Mouse (Mus musculus): ENCODE data around the gene Morn4. TPM values are rescaled to one million over a fixed set of nuclear protein-coding genes. Genes with fewer than 3 reads are reported as not detected.

Morn4 gene
- polyA plus RNA-seq, 1 experiment from 2014 or later = 98.9 TPM

- Histone ChIP-seq H3K4me1 (no peaks in the 10 kb centered on the region), H3K27ac (no peak overlapping the region), H3K4me2 (replicated peaks) (no peak overlapping the region), H3K36me3 (peaks cover 21% of the 10 kb centered on the region), H3K9ac (no peak overlapping the region), H3K9me3 (no peaks in the 10 kb centered on the region), H3K4me3 (no peak overlapping the region), H3K27me3 (replicated peaks) (no peaks in the 10 kb centered on the region)
- ATAC-seq (ENCODE audit: low FRiP score, low read depth) = no peak
- 80% methylated on average over 5 of the region's 5 CpGs for WGBS
Observed at GRCm38 (mm10) chr19:42079950-42080349, 6.2 kb downstream of the Morn4 start.

- WGBS = 99% methylated on average over 12 of the region's 12 CpGs
- Histone ChIP-seq H3K4me1 (no peaks in the 10 kb centered on the region), H3K27ac (no peak overlapping the region), H3K27me3 (replicated peaks) (no peaks in the 10 kb centered on the region), H3K4me2 (replicated peaks) (no peak overlapping the region), H3K36me3 (peaks cover 29% of the 10 kb centered on the region), H3K9ac (no peak overlapping the region), H3K9me3 (no peaks in the 10 kb centered on the region), H3K4me3 (no peak overlapping the region)
- ATAC-seq (ENCODE audit: low FRiP score, low read depth) = no peak
Observed at GRCm38 (mm10) chr19:42079006-42079405, 7.2 kb downstream of the Morn4 start.

- 97% methylated on average over 8 of the region's 8 CpGs for whole genome bisulfite sequencing
- H3K4me2 ChIP-seq (replicated peaks) = no peak overlapping the region
- no peaks in the 10 kb centered on the region for H3K9me3 ChIP-seq
- no peak for ATAC-seq (ENCODE audit: low FRiP score, low read depth)
- no peak overlapping the region for H3K9ac ChIP-seq
- no peaks in the 10 kb centered on the region for H3K4me1 ChIP-seq
- no peak overlapping the region for H3K27ac ChIP-seq
- H3K36me3 ChIP-seq = peaks cover 29% of the 10 kb centered on the region
- no peak overlapping the region for H3K4me3 ChIP-seq
- H3K27me3 ChIP-seq (replicated peaks) = no peaks in the 10 kb centered on the region
Observed at GRCm38 (mm10) chr19:42078566-42078965, 7.6 kb downstream of the Morn4 start.

- Histone ChIP-seq H3K4me1 (no peaks in the 10 kb centered on the region), H3K36me3 (peaks cover 29% of the 10 kb centered on the region), H3K9ac (no peak overlapping the region), H3K4me3 (no peak overlapping the region), H3K27me3 (replicated peaks) (no peaks in the 10 kb centered on the region), H3K4me2 (replicated peaks) (no peak overlapping the region), H3K9me3 (no peaks in the 10 kb centered on the region), H3K27ac (no peak overlapping the region)
- WGBS = 88% methylated on average over 16 of the region's 16 CpGs
- no peak for ATAC-seq (ENCODE audit: low FRiP score, low read depth)
Observed at GRCm38 (mm10) chr19:42075992-42076391, 10.2 kb downstream of the Morn4 start.

GRCm38 (mm10) chr19:42075051-42075450, 11.1 kb downstream of the Morn4 start:
- Histone ChIP-seq H3K36me3 (peaks cover 29% of the 10 kb centered on the region), H3K4me1 (no peaks in the 10 kb centered on the region), H3K9me3 (no peaks in the 10 kb centered on the region), H3K27ac (no peak overlapping the region), H3K9ac (no peak overlapping the region), H3K27me3 (replicated peaks) (no peaks in the 10 kb centered on the region), H3K4me3 (no peak overlapping the region), H3K4me2 (replicated peaks) (no peak overlapping the region)
- 84% methylated on average over 2 of the region's 2 CpGs for WGBS
- no peak for ATAC-seq (ENCODE audit: low FRiP score, low read depth)

GRCm38 (mm10) chr19:42072802-42073201, 13.4 kb downstream of the Morn4 start:
- H3K27me3 ChIP-seq (replicated peaks) = no peaks in the 10 kb centered on the region
- no peaks in the 10 kb centered on the region for H3K9me3 ChIP-seq
- H3K4me2 ChIP-seq (replicated peaks) = no peak overlapping the region
- no peak overlapping the region for H3K9ac ChIP-seq
- H3K4me1 ChIP-seq = no peaks in the 10 kb centered on the region
- H3K27ac ChIP-seq = no peak overlapping the region
- ATAC-seq (ENCODE audit: low FRiP score, low read depth) = no peak
- no peak overlapping the region for H3K4me3 ChIP-seq
- peaks cover 29% of the 10 kb centered on the region for H3K36me3 ChIP-seq
- 85% methylated on average over 7 of the region's 7 CpGs for WGBS

- no peak for ATAC-seq (ENCODE audit: low FRiP score, low read depth)
- H3K9ac ChIP-seq = no peak overlapping the region
- H3K27me3 ChIP-seq (replicated peaks) = no peaks in the 10 kb centered on the region
- H3K4me2 ChIP-seq (replicated peaks) = no peak overlapping the region
- H3K4me3 ChIP-seq = no peak overlapping the region
- H3K36me3 ChIP-seq = peaks cover 26% of the 10 kb centered on the region
- H3K4me1 ChIP-seq = no peaks in the 10 kb centered on the region
- H3K9me3 ChIP-seq = no peaks in the 10 kb centered on the region
- 87% methylated on average over 15 of the region's 15 CpGs for WGBS
- no peak overlapping the region for H3K27ac ChIP-seq
Observed at GRCm38 (mm10) chr19:42071886-42072608, 14.1 kb downstream of the Morn4 start.

GRCm38 (mm10) chr19:42071221-42071620, 14.9 kb downstream of the Morn4 start:
- no peak overlapping the region for H3K9ac ChIP-seq
- ATAC-seq (ENCODE audit: low FRiP score, low read depth) = no peak

GRCm38 (mm10) chr19:42069241-42069525, 17.0 kb downstream of the Morn4 start:
- H3K4me3 ChIP-seq = no peak overlapping the region
- H3K4me2 ChIP-seq (replicated peaks) = no peak overlapping the region
- peaks cover under 1% of the 10 kb centered on the region; the same call in 1 of the 2 replicates for H3K36me3 ChIP-seq
- H3K4me1 ChIP-seq = no peaks in the 10 kb centered on the region
- no peak overlapping the region for H3K9ac ChIP-seq
- no peaks in the 10 kb centered on the region for H3K9me3 ChIP-seq
- H3K27ac ChIP-seq = no peak overlapping the region
- 73% methylated on average over 6 of the region's 6 CpGs for WGBS
- H3K27me3 ChIP-seq (replicated peaks) = no peaks in the 10 kb centered on the region
- no peak for ATAC-seq (ENCODE audit: low FRiP score, low read depth)

More at GRCm38 (mm10) chr19:42071221-42071620, 14.9 kb downstream of the Morn4 start:
- no peaks in the 10 kb centered on the region for H3K27me3 ChIP-seq (replicated peaks)
- WGBS = 82% methylated on average over 7 of the region's 7 CpGs
- no peaks in the 10 kb centered on the region for H3K9me3 ChIP-seq
- peaks cover 21% of the 10 kb centered on the region for H3K36me3 ChIP-seq
- H3K4me2 ChIP-seq (replicated peaks) = no peak overlapping the region
- H3K4me1 ChIP-seq = no peaks in the 10 kb centered on the region
- H3K4me3 ChIP-seq = no peak overlapping the region
- H3K27ac ChIP-seq = no peak overlapping the region

GRCm38 (mm10) chr19:42068441-42069240, 17.5 kb downstream of the Morn4 start:
- no peaks in the 10 kb centered on the region for H3K27me3 ChIP-seq (replicated peaks)
- no peak for ATAC-seq (ENCODE audit: low FRiP score, low read depth)
- no peak overlapping the region for H3K4me3 ChIP-seq
- WGBS = 84% methylated on average over 11 of the region's 11 CpGs
- H3K9me3 ChIP-seq = no peaks in the 10 kb centered on the region
- H3K27ac ChIP-seq = no peak overlapping the region
- no peak overlapping the region for H3K4me2 ChIP-seq (replicated peaks)
- H3K36me3 ChIP-seq = no peaks in the 10 kb centered on the region
- H3K9ac ChIP-seq = no peak overlapping the region
- no peaks in the 10 kb centered on the region for H3K4me1 ChIP-seq

GRCm38 (mm10) chr19:42061443-42061842, 24.7 kb downstream of the Morn4 start:
- Histone ChIP-seq H3K27me3 (replicated peaks) (no peaks in the 10 kb centered on the region), H3K27ac (no peak overlapping the region), H3K4me2 (replicated peaks) (no peak overlapping the region), H3K4me1 (no peaks in the 10 kb centered on the region), H3K4me3 (no peak overlapping the region), H3K9ac (no peak overlapping the region), H3K9me3 (no peaks in the 10 kb centered on the region), H3K36me3 (no peaks in the 10 kb centered on the region)
- WGBS = 91% methylated on average over 7 of the region's 7 CpGs
- ATAC-seq (ENCODE audit: low FRiP score, low read depth) = no peak

- Histone ChIP-seq H3K27ac (no peak overlapping the region), H3K9ac (no peak overlapping the region), H3K27me3 (replicated peaks) (no peaks in the 10 kb centered on the region), H3K9me3 (no peaks in the 10 kb centered on the region), H3K4me3 (no peak overlapping the region), H3K4me1 (no peaks in the 10 kb centered on the region), H3K4me2 (replicated peaks) (no peak overlapping the region), H3K36me3 (no peaks in the 10 kb centered on the region)
- 77% methylated on average over 7 of the region's 7 CpGs for WGBS
- no peak for ATAC-seq (ENCODE audit: low FRiP score, low read depth)
Observed at GRCm38 (mm10) chr19:42058426-42058825, 27.7 kb downstream of the Morn4 start.

Measured in neural tube, embryonic 12.5 days (tissue).